Mouse (Mus musculus) cerebellum, adult 8-10 months (tissue): ENCODE measurements around the gene Ppp1r12c.
A peak's percentile ranks its signal among the peaks of the same experiment; 100 is the strongest.
"Not testable (repeated sequence)": the region's sequence is repeated elsewhere in the genome, so short reads cannot be mapped to it uniquely, and the experiment has no call there.

ENCODE experiments used
- DNase-seq: peaks from one replicate; pipeline ENCODE4 v3.0.0; 2022

The Ppp1r12c gene

DNA sequence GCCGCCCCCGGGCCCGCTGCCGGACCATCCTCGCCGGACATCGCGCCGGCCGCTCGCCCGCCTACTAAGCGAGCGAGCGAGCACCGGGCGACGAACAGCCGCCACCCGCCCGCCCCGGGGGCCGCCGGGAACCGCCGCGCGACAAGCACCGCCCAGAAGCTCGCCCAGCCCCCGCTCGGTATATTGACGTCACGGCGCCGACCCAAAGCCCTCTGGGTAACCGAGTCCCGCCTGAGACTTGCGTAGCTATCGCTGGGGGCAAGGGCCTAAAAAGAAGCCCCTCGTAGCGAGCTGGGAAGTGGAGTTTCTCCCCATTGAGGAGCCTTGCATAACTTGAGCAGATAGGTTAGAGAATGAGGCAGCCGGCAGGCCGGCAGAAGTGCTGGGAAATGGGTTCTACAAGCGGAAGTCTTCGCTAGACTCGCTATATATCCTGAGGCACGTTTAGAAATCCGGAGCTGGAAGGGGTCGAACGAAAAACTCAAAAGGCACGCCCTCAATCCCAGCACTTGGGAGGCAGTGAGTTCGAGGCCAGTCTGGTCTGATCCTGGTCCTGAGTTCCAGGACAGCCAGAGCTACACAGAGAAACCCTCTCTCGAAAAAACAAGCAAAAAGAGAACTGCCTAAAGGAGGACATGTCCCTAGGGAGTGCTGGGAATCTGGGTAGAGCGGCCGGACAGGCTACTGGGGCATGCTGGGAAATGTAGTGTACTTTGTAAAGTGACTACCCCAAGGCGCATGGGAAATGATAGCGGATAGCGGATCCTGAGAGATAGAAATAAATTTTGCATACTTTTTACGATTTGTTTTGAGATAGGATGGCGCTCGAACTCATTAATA, at the start of gene Ppp1r12c:
Gene Ppp1r12c, minus strand, starts transcription at position 123 of the 840 bp plus-strand sequence.
- peak; percentile 95 for DNase-seq

GRCm38 (mm10) chr7:4547221-4547641, 45.8 kb upstream of the Ppp1r12c start, which contains the start of gene Syt5:
Gene Syt5, minus strand, starts transcription at chr7:4547541.
- DNase-seq, result peak; percentile 29

DNA sequence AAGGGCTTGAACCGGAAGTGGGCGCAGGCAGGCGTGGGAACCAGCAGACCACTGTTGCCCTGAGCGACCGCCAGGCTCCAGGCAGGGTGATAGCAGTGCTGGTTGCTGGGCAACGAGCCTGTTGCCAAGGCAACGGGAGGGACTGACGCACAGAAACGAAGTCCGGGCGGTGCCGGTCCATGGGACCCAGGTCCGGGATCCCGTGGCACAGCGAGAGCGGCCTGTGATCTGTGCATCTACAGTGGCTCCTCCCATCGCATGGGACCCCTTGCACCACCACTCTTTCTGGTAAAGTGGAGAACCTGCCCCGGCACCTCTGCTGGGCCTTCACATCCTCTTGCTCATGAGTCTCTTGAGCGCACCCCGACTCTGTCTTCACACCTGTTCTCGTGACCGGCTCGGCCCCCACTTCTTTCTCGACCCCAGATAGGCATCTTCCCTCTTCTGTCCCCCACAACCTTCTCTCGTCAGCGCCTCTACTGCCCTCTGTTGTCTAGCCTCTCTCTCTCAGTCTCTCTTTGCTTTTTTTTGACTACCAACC, 45.2 kb upstream of the Ppp1r12c start:
- DNase-seq, result peak; percentile 77

- DNase-seq, result no peak
Measured at GRCm38 (mm10) chr7:4546050-4546449, 44.6 kb upstream of the Ppp1r12c start.

GRCm38 (mm10) chr7:4542013-4542412, 40.5 kb upstream of the Ppp1r12c start:
- no peak for DNase-seq

DNA sequence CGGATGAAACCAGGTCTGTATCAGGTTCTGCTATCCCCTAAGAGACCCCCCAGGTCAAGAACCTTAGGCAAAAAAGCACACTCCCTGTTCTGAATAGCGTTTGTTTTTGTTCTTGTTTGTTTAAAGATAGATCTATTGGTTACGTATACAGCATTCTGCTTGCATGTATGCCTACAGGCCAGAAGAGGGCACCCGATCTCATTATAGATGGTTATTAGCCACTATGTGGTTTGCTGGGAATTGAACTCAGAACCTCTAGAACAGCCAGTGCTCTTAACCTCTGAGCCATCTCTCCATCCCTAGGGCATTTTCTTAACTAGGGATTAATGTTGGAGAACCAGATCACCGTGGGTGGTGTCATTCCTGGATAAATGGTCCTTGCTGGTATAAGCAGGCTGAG, 39.9 kb upstream of the Ppp1r12c start:
- no peak for DNase-seq

- no peak for DNase-seq
Measured at GRCm38 (mm10) chr7:4539019-4539418, 37.5 kb upstream of the Ppp1r12c start.

GRCm38 (mm10) chr7:4537181-4537580, 35.7 kb upstream of the Ppp1r12c start:
- no peak for DNase-seq

DNA sequence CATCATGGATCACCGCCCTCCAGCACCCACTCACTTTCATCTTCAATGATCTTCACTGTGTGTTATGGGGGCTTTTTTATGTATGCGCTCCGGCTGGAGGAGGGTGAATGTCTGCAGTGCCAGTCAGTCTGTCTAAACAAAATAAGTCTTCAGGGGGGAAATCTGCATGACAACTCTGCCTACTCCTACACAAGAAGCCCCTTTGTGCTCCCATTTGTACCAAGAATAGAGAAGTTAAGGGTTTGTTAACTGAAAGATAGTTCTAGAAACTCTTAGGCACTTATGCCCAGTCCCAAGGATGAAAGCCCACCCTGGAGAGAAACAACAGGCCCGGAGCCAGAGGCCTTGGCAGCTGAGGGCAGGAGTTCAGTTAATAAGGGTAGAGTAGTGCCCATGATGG, 34.9 kb upstream of the Ppp1r12c start:
- no peak for DNase-seq

GRCm38 (mm10) chr7:4532005-4532729, 30.7 kb upstream of the Ppp1r12c start, which contains the start of gene Dnaaf3:
Gene Dnaaf3, minus strand, starts transcription at chr7:4532453.
- DNase-seq, result no peak

GRCm38 (mm10) chr7:4530166-4530565, 28.7 kb upstream of the Ppp1r12c start:
- not testable (repeated sequence) for DNase-seq

DNA sequence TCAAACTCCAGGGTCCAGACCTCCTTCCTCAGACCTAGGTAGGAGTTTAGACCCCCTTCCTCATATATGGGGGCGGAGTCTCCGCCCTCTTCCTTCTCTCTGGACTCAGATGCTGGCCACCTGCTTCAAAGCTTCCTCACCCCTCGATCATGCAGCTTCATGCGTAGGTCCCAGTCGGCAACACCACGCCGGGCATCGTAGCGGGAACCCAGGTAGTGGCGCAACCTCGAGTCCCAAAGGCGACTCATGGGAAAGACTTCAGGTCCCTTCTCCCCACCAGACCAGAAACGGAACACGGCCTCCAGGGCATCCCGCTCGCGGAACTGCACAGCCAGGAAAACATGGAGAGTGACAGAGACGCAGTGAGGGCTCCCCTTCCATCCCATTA, 25.8 kb upstream of the Ppp1r12c start:
- no peak for DNase-seq

DNA sequence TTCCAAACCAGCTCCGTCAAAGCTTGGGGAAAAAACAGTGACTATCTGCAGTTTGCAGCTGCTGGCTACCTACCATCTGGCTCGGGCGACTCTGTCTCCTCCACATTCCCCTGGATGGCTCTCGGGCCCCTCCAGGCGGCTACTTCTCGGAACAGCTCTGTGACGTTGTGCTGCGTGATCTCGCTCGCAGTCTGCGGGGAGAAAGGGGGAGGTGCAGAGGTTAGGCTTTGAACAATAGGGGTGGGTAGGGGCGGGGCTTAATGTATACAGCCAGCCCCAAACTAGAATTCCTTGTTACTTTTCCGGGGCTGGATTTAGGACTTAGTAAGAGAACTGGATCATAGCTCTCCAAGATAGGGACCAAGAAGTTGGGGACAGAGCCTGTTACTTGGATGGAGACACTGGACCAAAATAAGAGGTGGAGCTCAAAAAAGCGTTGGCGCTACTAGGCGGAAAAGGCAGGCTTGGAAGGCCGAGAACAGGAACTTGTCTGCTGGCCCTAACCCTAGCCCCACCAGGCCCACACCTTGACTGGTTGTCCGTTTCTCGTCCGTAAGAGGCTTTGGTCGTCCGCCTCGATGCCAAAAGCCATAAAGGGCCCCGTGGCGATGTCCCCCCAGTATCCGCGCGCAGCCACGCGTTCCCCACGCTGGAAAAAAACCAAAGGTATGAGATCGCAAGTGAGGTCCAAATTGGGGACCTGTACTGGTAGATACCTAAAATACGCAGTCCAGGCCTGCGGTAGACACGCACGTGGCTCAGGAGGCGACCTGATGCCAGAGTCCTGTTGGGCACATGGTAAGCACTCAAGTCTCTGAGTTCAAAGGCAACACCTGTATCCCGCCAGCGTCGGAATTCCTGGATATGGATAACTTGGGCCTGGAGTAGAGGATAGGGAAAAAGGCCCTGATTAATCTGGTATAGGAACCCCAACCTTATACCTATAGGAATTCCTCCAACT, 25.1 kb upstream of the Ppp1r12c start:
- DNase-seq, result peak; percentile 45

DNA sequence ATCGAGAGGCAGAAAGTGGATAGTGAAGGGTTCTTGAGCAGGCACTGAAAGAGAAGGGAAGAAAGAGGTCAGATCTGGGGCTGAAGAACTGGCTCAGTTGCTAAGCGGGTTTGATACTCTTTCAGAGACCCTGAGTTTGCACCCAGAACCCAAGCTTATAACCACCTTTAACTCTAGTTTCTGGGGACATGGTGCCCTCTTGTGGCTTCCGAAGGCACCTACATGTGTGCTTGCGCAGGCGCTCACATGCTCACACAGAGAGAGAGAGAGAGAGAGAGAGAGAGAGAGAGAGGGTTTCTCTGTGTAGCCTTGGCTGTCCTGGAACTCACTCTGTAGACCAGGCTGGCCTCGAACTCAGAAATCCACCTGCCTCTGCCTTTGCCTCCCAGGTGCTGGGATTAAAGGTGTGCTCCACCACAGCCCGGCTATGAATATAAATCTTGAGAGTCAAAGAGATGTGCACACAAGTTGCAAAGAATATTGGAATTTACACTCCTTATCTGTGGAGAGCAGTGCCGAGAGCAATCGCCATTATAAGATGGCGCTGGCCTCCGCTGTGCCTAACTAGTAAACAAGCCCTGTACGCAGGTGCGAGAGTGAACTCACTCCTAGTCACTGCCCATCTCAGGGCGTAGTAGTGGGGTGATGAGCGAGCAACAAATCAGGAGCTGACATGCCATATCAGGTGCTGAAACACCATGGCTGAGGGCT, 22.9 kb upstream of the Ppp1r12c start, which contains the start of gene Tnni3:
Gene Tnni3, minus strand, starts transcription at position 18 of the 711 bp plus-strand sequence.
- not testable (repeated sequence) for DNase-seq

DNA sequence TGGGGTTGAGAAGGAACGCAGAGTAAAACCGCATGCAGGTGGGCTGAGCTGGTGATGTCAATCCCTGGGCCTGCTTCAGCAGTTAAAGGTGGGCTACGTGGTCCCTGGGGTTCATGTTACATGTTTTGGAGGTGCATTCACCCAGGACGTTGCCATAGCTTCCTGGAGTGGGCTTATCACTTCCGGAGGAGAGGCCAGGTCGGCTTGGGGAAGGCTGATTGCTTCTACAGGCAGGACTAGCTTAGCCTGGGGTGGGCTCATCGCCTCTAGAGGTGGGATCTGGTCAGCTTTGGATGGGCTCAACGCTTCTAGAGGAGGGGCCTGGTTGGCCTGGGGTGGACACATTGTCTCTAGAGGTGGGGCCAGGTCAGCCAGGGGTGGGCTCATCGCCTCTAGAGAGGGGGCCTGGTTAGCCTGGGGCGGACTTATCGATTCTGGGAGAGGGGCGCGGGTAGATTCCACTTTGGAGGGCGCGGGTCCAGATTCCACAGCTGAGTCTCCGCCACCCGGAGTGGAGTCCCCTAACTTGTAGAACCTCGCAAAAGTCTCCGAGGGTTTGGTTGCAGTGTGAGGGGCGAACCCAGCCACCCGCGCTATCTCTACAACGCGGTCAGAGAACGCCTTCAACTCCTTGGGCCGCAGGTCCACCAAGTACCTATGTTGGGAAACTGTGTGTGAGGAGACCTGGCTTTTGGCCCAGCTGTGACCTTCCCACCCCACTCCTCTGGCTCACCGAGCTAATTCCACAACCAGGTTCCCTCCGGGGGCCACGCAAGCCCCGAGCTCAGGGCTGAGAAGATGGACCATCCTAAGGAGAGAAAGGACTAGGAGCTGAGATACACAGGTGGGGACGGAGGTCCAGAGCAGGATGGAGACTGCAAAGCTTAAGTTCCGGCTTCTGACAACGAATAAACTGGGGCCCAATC, 22.0 kb upstream of the Ppp1r12c start:
- DNase-seq, result no peak

DNA sequence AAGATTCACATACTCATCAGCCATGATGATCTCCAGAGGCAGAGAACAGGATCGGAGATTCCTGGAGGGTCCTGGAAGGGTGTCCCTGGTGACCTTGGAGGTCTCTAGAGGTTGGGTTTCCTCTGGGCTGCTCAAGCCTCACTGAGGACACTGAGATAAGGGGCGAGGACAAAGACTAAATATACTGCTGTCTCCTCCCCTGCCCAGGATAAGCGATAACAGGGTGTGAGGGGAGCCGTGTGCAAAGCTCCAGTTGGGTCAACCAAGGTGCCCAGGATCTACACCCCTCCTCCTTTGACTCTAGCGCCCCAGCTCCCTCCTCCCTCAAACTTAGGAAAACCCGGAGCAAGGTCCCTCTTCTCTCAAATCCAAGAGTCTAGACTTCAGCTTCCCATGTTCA, 20.8 kb upstream of the Ppp1r12c start:
- no peak for DNase-seq

DNA sequence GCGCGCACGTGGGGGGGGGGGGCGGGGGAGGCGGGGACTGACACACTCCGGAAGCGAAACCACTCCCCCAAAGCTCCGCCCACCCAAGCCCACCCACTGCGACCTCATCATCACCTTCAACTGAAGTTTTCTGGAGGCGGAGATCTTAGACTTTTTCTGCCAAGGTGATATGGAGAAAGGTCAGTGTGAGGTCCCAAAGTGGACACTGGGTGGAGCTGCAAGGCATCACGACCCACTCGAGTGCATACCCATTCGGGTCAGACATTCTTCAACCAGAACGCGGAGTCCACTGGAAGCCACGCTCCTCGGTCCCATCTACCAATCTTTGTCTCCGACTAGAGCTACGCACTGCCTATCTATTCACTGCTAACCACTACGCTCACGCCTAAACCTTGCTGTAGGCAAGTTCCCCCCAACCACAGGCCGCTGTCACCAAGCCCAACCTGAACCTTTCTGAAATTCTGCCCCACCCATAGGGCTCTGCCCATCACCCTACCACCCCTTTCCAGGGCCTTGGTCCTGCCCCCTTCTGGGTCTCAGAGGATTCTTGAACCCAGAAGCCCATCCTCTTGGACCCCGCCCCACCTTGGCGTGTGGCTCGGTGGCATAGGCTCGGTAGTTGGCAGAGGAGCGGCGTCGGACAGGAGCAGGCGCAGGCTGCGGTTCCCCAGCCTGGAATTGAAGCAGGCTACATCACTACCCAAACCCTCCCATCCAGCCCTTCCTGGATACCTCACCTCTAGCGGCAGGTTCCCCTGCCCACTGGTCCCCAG, 19.9 kb upstream of the Ppp1r12c start:
- no peak for DNase-seq

DNA sequence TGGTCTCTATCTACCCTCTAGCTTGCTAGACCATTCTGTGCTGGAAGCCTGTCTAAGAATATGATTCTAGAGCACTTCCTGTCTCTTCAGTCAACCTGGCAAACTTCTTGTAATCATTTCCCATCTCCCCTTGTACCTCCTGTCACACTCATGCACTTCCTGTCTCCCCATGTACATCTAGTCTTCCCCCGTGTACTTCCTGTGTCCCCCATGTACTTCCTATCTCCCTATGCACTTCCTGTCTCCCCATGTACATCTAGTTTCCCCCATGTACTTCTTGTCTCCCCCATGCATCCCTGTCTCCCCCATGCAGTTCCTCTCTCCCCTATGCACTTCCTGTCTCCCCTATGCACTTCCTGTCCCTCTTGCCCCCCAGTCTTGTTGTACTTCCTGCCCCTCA, 17.0 kb upstream of the Ppp1r12c start:
- DNase-seq, result no peak

- no peak for DNase-seq
Measured at GRCm38 (mm10) chr7:4516332-4517050, 15.0 kb upstream of the Ppp1r12c start, which contains the start of gene Tnnt1. Gene Tnnt1, minus strand, starts transcription at chr7:4516382.
